Comparison of ENCODE assay signal across 11 mouse cellular contexts in genomic region chr2:93141329-93141728, GRCm38 (mm10). TPM values are rescaled to one million over a fixed set of nuclear protein-coding genes. Genes with fewer than 3 reads are reported as not detected.
DNase-seq lines count a peak whose midpoint lies in the region; ATAC-seq lines count a peak whose summit lies in the region.
"Had no signal": no experiment of that assay in that cellular context is flagged by ENCODE, and none has a peak within 500 bp of the region (broad histone marks: within the 10 kb centered on the region; RNA-seq: fewer than 3 reads in every experiment).

No protein-coding gene starts in this region.

- no peak overlapping the region for H3K4me3 ChIP-seq in hindbrain, embryonic 11.5 days (ENCODE audit: low read depth, low read length)
- no peak overlapping the region for H3K4me3 ChIP-seq in hindbrain, embryonic 10.5 days
- H3K4me3 ChIP-seq in hindbrain, embryonic 12.5 days, result no peak overlapping the region
- H3K4me3 ChIP-seq: heart, embryonic 12.5 days had no signal

- H3K27ac ChIP-seq in hindbrain, embryonic 11.5 days (ENCODE audit: low read depth, low read length), result no peak overlapping the region
- no peak overlapping the region for H3K27ac ChIP-seq in hindbrain, embryonic 10.5 days
- no peak overlapping the region for H3K27ac ChIP-seq in hindbrain, embryonic 12.5 days
- H3K27ac ChIP-seq: kidney, postnatal 0 days had no signal

- no peaks in the 10 kb centered on the region for H3K9me3 ChIP-seq in hindbrain, embryonic 11.5 days (ENCODE audit: control insufficient read depth, low read length)
- H3K9me3 ChIP-seq in hindbrain, embryonic 10.5 days, result no peaks in the 10 kb centered on the region
- no peaks in the 10 kb centered on the region for H3K9me3 ChIP-seq in hindbrain, embryonic 12.5 days (replicated peaks)
- H3K9me3 ChIP-seq: heart, embryonic 12.5 days had no signal

- 70% methylated on average over 3 of the region's 3 CpGs for WGBS in hindbrain, embryonic 11.5 days
- 76% methylated on average over 3 of the region's 3 CpGs for WGBS in hindbrain, embryonic 10.5 days
- WGBS in hindbrain, embryonic 12.5 days, result 65% methylated on average over 3 of the region's 3 CpGs

- no peaks in the 10 kb centered on the region; the same call in 1 of the 2 replicates for H3K4me1 ChIP-seq in hindbrain, embryonic 11.5 days (replicated peaks; ENCODE audit: control insufficient read depth, insufficient read depth, low read length)
- peaks cover 39% of the 10 kb centered on the region for H3K4me1 ChIP-seq in hindbrain, embryonic 10.5 days (replicated peaks)
- peaks cover 12% of the 10 kb centered on the region for H3K4me1 ChIP-seq in hindbrain, embryonic 12.5 days

- DNase-seq in hindbrain, embryonic 11.5 days (ENCODE audit: low spot score), result peak; percentile 33
- DNase-seq in hindbrain, embryonic 10.5 days (ENCODE audit: low spot score), result no peak
- peak; percentile 34 for DNase-seq in thymus, postnatal 0 days (ENCODE audit: low spot score)
- no peak for DNase-seq in thymus, postnatal 25 days
- DNase-seq in embryo, embryonic 11 days, result no peak
- no peak for DNase-seq in right cerebral cortex, postnatal 36 days (ENCODE audit: low spot score in 2 of 2)
- DNase-seq: thymus, postnatal 14 days had no signal

- H3K9ac ChIP-seq in hindbrain, embryonic 11.5 days (ENCODE audit: low read depth, low read length), result no peak overlapping the region
- H3K9ac ChIP-seq in hindbrain, embryonic 12.5 days, result no peak overlapping the region
- H3K9ac ChIP-seq: heart, embryonic 12.5 days had no signal

- no peaks in the 10 kb centered on the region for H3K27me3 ChIP-seq in hindbrain, embryonic 11.5 days (ENCODE audit: control insufficient read depth, insufficient read depth, low read length)
- peaks cover 7% of the 10 kb centered on the region; the same call in 1 of the 2 replicates for H3K27me3 ChIP-seq in hindbrain, embryonic 10.5 days (ENCODE audit: insufficient read depth, poor library complexity, severe bottlenecking)
- no peaks in the 10 kb centered on the region for H3K27me3 ChIP-seq in hindbrain, embryonic 12.5 days
- H3K27me3 ChIP-seq: heart, embryonic 12.5 days had no signal

- no peak; the same call in 1 of the 2 replicates for ATAC-seq in hindbrain, embryonic 11.5 days (ENCODE audit: low FRiP score)
- ATAC-seq in hindbrain, embryonic 12.5 days (ENCODE audit: low FRiP score), result peak; percentile 32
- ATAC-seq: CD4-positive, CD25-positive, alpha-beta regulatory T cell, adult 4 months had no signal

- no peaks in the 10 kb centered on the region for H3K36me3 ChIP-seq in hindbrain, embryonic 11.5 days (ENCODE audit: control insufficient read depth, insufficient read depth, low read length)
- H3K36me3 ChIP-seq in hindbrain, embryonic 10.5 days, result no peaks in the 10 kb centered on the region
- H3K36me3 ChIP-seq in hindbrain, embryonic 12.5 days, result no peaks in the 10 kb centered on the region
- H3K36me3 ChIP-seq: heart, embryonic 12.5 days had no signal

- no peak overlapping the region for H3K4me2 ChIP-seq in hindbrain, embryonic 11.5 days (replicated peaks; ENCODE audit: low read depth, low read length)
- H3K4me2 ChIP-seq in hindbrain, embryonic 12.5 days (replicated peaks), result no peak overlapping the region
- H3K4me2 ChIP-seq: heart, embryonic 12.5 days had no signal

RNA-seq across cellular contexts. Expression of gene Trp53i11, which starts 46.0 kb away (rescaled TPM):
- polyA plus RNA-seq in hindbrain, embryonic 11.5 days (2014; fragmentation: Nextera tagmentation; extraction: Ambion mirVana), result 204 and 221 TPM in 2 replicates
- polyA plus RNA-seq in hindbrain, embryonic 10.5 days (2016; fragmentation: Nextera tagmentation; extraction: Ambion mirVana), result 202 and 281 TPM in 2 replicates
- polyA plus RNA-seq in thymus, postnatal 0 days (2015; fragmentation: Nextera tagmentation; extraction: Ambion mirVana), result 43.1 and 52.4 TPM in 2 replicates
- 142 and 180 TPM in 2 replicates for polyA plus RNA-seq in hindbrain, embryonic 12.5 days (2016; fragmentation: Nextera tagmentation; extraction: Ambion mirVana)

Comparison
In these comparisons a context has a peak if more than half of its experiments do, and no peak if none do; other contexts are left out.
1. DNase-seq: peak in hindbrain, embryonic 11.5 days (single experiment) and thymus, postnatal 0 days (single experiment); none in hindbrain, embryonic 10.5 days (single experiment), thymus, postnatal 25 days (single experiment), embryo, embryonic 11 days (single experiment) and right cerebral cortex, postnatal 36 days (0 of 2).